Mouse (Mus musculus) left cerebral cortex, postnatal 25 days (tissue): ENCODE measurements around the gene Tacr2. TPM values are rescaled to one million over a fixed set of nuclear protein-coding genes. Genes with fewer than 3 reads are reported as not detected.

Experiments used
- DNase-seq, 2 experiments: peaks; one replicate each; pipeline ENCODE4 v3.0.0; 2022; ENCODE audit warnings: low spot score in 2 of 2, mixed read lengths in 1 of 2
- intact Hi-C: fragments of 180-260 bp; cut with DNase I; formaldehyde crosslinking; loops from one replicate; pipeline ENCODE4 v1.15.1; 2025
- total RNA-seq, 2 experiments: library from RNA; stranded (reverse); gene quantifications; 2 replicates each; pipeline ENCODE4 v1.2.3; 2021

Tacr2 gene
- under 1 TPM; 0.16 to 0.18 TPM for total RNA-seq

GRCm38 (mm10) chr10:62252000-62252488, at the start of gene Tacr2:
Gene Tacr2 (plus strand): TSS chr10:62252438.
- no peak for DNase-seq
- intact Hi-C loops: no loop called here

GRCm38 (mm10) chr10:62202574-62202973, 49.7 kb upstream of the Tacr2 start:
- intact Hi-C loops: no loop called here
- DNase-seq: peak; percentile 46 to 73

GRCm38 (mm10) chr10:62208241-62208896, 43.9 kb upstream of the Tacr2 start:
- intact Hi-C loops: no loop called here
- DNase-seq: no peak

GRCm38 (mm10) chr10:62211310-62211709, 40.9 kb upstream of the Tacr2 start:
- intact Hi-C loops: no loop called here
- no peak for DNase-seq

GRCm38 (mm10) chr10:62215169-62215616, 37.0 kb upstream of the Tacr2 start:
- no peak for DNase-seq
- intact Hi-C loops: no loop called here

GRCm38 (mm10) chr10:62215633-62216032, 36.6 kb upstream of the Tacr2 start:
- intact Hi-C loops: no loop called here
- DNase-seq: no peak

GRCm38 (mm10) chr10:62216595-62216994, 35.6 kb upstream of the Tacr2 start:
- intact Hi-C loops: no loop called here

GRCm38 (mm10) chr10:62217196-62217595, 35.0 kb upstream of the Tacr2 start:
- intact Hi-C loops: no loop called here
- DNase-seq: no peak

More at GRCm38 (mm10) chr10:62216595-62216994, 35.6 kb upstream of the Tacr2 start:
- DNase-seq: no peak

- intact Hi-C loops: no loop called here
- no peak for DNase-seq
Measured at GRCm38 (mm10) chr10:62218044-62218788, 34.0 kb upstream of the Tacr2 start.

- DNase-seq: no peak
- intact Hi-C loops: no loop called here
Measured at GRCm38 (mm10) chr10:62218789-62219172, 33.5 kb upstream of the Tacr2 start.

- intact Hi-C loops: no loop called here
- DNase-seq: no peak
Measured at GRCm38 (mm10) chr10:62220732-62221514, 31.3 kb upstream of the Tacr2 start.

GRCm38 (mm10) chr10:62221647-62222046, 30.6 kb upstream of the Tacr2 start:
- intact Hi-C loops: no loop called here
- DNase-seq: no peak

- no peak for DNase-seq
- intact Hi-C loops: no loop called here
Measured at GRCm38 (mm10) chr10:62222777-62223176, 29.5 kb upstream of the Tacr2 start.

- DNase-seq: no peak
- intact Hi-C loops: no loop called here
Measured at GRCm38 (mm10) chr10:62224231-62224630, 28.0 kb upstream of the Tacr2 start.

- intact Hi-C loops: no loop called here
- no peak for DNase-seq
Measured at GRCm38 (mm10) chr10:62225839-62226238, 26.4 kb upstream of the Tacr2 start.

GRCm38 (mm10) chr10:62228126-62228525, 24.1 kb upstream of the Tacr2 start:
- no peak for DNase-seq
- intact Hi-C loops: no loop called here

- intact Hi-C loops: no loop called here
- peak; percentile 81 to 87 for DNase-seq
Measured at GRCm38 (mm10) chr10:62230708-62231394, 21.4 kb upstream of the Tacr2 start, which contains the start of gene Tspan15. Gene Tspan15 (minus strand): TSS chr10:62231251.

- intact Hi-C loops: no loop called here
- no peak for DNase-seq
Measured at GRCm38 (mm10) chr10:62231395-62231732, 20.9 kb upstream of the Tacr2 start.

GRCm38 (mm10) chr10:62231811-62232210, 20.4 kb upstream of the Tacr2 start:
- no peak for DNase-seq
- intact Hi-C loops: no loop called here

- intact Hi-C loops: no loop called here
- peak in 1 of 2 experiments; percentile 57 for DNase-seq
Measured at GRCm38 (mm10) chr10:62236165-62236564, 16.1 kb upstream of the Tacr2 start.
